Mouse (Mus musculus) bone marrow, adult 2 months (tissue): ENCODE measurements around the gene Zfp423. TPM values are rescaled to one million over a fixed set of nuclear protein-coding genes. Genes with fewer than 3 reads are reported as not detected.

Source experiments
- H3K27ac ChIP-seq: fragments of 200-500 bp; 2 replicates; pipeline ENCODE4 v1.5.1; 2012; ENCODE audit warnings: low read depth, mild to moderate bottlenecking, control low read depth, inconsistent platforms, low read length; ENCODE audit not compliant: control insufficient read depth, poor library complexity, insufficient read depth
- H3K4me1 ChIP-seq: fragments of 200-500 bp; 2 replicates; pipeline ENCODE4 v1.6.1; 2011; ENCODE audit warnings: low read length; ENCODE audit not compliant: control insufficient read depth, insufficient read depth
- H3K4me3 ChIP-seq: fragments of 200-500 bp; replicated peaks from 2 replicates; pipeline ENCODE3; 2011; ENCODE audit warnings: mild to moderate bottlenecking, low read depth, low read length, control low read depth; ENCODE audit not compliant: control insufficient read depth
- CTCF ChIP-seq: fragments of 200-500 bp; IDR thresholded peaks from 2 replicates; pipeline ENCODE4 v1.5.1; 2011; ENCODE audit warnings: low read length, control low read depth; ENCODE audit not compliant: control insufficient read depth, insufficient read depth
- POLR2A ChIP-seq: fragments of 200-500 bp; IDR thresholded peaks from 2 replicates; pipeline ENCODE4 v1.6.1; 2011; ENCODE audit warnings: low read depth, mild to moderate bottlenecking, control low read depth, low read length, borderline replicate concordance; ENCODE audit not compliant: control insufficient read depth
- WGBS: fragments of 180-500 bp; shearing (Covaris S2); methylation state at CpG from one replicate; pipeline ENCODE4 v1.1.7; 2018; 5-methylcytosine and 5-hydroxymethylcytosine counted together
- polyA plus RNA-seq: library from polyadenylated mRNA; stranded (reverse); fragments of >200 nt; gene quantifications from 2 replicates; pipeline ENCODE4 v1.2.4, GENCODE M21; 2011; ENCODE audit warnings: low replicate concordance; ENCODE audit not compliant: missing spikeins, insufficient read depth, insufficient read length

The Zfp423 gene
- polyA plus RNA-seq, 1 experiment: 1.8 TPM

DNA sequence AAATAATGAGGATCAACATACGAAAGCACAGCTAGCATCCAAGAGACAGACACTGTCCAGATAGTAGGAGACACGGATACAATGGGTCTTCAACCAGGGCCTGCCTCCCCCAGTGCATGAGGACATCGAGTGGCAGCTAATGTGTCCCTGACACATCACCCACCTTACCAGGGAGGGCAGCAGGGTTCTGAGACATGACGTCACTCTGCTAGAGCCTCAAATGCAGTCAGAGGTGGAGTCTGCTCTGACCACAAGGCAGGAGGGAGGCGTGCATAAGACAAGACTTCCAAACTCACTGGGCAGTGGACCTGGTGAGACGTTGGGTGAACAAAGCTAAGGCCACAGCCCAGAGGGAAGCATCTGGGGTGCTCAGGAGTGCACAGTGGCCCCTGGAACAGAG lies 148.6 kb downstream of the Zfp423 start:
- Histone ChIP-seq H3K4me1 (no peaks in the 10 kb centered on the region), H3K27ac (no peak overlapping the region), H3K4me3 (no peak overlapping the region)
- no peak for TF ChIP-seq CTCF
- TF ChIP-seq POLR2A: no peak
- WGBS: 48% methylated on average over 6 of the region's 6 CpGs

DNA sequence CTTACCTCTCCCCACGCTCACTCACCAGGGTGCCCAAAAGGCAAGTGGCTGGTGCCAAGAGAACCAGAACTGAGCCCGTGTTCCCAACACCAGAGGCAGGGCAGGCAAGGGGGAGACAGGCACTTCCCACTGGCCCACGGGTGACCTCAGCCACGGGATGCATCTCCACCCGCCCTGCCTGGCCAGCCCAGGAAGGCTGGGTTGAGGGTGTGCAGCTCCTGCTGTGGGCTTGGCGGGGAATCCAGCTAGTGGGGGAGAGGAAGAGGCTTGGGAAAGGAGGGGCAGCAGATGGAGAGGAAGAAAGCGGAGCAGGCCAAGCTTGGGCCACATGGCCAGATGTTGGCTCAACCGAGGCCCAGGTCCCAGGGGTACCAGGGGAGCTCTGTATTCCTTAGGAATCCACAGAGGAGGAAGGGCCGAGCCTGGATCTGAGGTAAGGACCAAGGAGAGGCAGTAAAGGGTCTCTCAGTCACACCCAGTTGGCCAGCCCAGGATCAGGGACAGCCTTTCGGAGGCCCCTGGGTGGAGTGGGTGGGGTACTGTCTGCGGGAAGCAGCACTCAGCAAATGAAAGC lies 155.0 kb downstream of the Zfp423 start:
- no peak for TF ChIP-seq CTCF
- no peak for TF ChIP-seq POLR2A
- WGBS: 61% methylated on average over 11 of the region's 11 CpGs
- H3K27ac ChIP-seq: no peak overlapping the region
- no peak overlapping the region for H3K4me3 ChIP-seq
- H3K4me1 ChIP-seq: no peaks in the 10 kb centered on the region

DNA sequence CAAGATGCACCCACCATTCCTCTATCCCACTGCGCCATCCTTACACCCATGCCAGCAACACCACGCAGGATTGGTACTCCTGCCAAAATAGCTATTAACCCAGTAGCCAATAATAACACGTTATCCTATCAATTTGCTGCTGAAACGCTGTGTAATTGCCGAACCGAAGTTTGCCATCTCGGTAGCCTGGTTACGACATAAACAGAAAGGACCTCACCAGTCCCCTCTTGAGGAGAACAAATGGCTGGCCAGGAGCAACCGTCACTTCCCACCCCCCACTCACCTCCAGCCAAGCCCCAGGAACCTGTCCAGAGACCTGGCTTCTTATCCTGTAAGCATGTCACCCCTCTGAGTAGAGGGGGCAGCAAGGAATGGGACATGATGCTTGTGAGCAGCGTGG lies 156.0 kb downstream of the Zfp423 start:
- TF ChIP-seq CTCF (no peak), POLR2A (no peak)
- Histone ChIP-seq H3K4me3 (no peak overlapping the region), H3K27ac (no peak overlapping the region), H3K4me1 (no peaks in the 10 kb centered on the region)
- WGBS: 71% methylated on average over 10 of the region's 10 CpGs

DNA sequence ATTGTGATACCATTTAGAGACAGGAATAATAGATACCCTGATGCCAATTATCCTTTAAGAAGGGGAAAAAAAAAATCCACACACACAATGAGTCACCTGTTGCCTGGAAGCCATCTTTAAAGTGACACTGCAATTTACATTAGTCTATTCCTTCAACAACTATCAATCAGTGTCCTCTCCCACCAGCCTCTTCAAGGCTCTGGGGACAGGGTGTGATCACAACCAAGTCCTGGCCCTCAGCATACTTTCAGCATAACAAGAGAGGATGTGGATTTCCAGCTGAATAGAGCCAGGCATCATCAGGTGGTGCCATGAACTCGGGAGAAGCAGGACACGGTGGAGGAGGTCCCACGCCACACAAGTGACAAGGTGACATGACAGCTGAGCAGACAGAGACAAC lies 156.8 kb downstream of the Zfp423 start:
- TF ChIP-seq CTCF (no peak), POLR2A (no peak)
- no peak overlapping the region for H3K27ac ChIP-seq
- WGBS: 70% methylated on average over 3 of the region's 3 CpGs
- no peak overlapping the region for H3K4me3 ChIP-seq
- H3K4me1 ChIP-seq: no peaks in the 10 kb centered on the region

DNA sequence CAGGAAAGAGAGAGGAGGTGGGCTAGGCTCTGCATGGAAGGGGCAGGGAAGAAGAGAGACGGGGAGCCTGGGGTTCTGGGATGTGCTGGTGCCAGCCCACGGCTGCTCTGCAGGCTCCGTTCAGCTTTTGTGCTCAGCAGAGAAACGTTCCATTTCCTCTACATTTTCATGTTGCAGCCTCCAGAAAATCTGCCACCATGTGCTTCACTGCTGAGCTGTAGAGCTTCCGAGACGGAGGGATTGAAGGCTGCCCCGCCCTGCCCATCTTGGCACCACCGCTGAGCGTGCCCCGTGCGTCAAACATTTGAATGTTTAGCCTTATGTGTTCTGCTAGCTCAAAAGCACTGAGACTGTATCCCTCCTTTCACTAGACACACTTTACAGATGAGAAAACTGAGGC lies 159.3 kb downstream of the Zfp423 start:
- Histone ChIP-seq H3K27ac (no peak overlapping the region), H3K4me1 (no peaks in the 10 kb centered on the region), H3K4me3 (no peak overlapping the region)
- TF ChIP-seq POLR2A (no peak), CTCF (no peak)
- WGBS: 80% methylated on average over 11 of the region's 11 CpGs

DNA sequence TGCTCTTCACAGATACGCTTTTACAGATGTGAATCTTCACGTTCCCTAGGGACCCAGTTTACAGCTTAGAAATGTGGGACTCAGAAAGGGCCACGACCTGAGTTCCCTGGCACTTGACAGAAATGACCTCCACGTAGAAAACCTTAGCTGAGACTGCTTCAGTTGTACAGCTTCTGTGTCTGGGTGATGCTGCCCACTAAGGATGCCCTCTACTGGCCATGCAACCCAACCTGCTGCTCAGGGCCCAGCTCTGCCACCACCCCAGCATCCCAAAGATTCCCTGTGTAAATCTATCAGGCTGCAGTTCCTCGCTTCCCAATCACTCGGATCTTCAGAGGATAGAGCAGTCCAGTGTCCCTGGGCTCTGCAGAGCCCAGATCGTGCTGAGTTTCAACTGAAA lies 163.2 kb downstream of the Zfp423 start:
- 70% methylated on average over 7 of the region's 7 CpGs for WGBS
- TF ChIP-seq POLR2A: no peak
- TF ChIP-seq CTCF: peak; percentile 14; the same call in 1 of the 2 replicates
- Histone ChIP-seq H3K27ac (no peak overlapping the region), H3K4me1 (no peaks in the 10 kb centered on the region), H3K4me3 (no peak overlapping the region)

DNA sequence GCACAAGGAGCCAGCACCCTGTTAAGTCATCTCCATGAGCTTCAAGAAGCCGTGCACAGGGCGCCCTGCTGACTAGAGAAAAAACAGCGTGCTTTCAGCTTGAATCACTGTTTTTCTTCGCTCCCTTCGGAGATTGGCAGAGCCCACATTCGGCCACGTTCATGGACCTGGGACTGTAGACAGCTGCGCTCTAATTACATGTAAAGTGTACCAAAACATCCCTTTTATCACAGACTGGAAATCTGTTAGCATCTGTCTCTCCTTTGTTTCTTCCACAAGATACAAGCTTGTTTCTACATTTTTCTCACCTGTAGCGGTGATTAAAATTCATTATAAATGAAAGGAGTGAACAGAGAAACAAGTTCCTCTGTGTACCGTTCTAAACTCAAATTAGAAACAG lies 164.8 kb downstream of the Zfp423 start:
- no peaks in the 10 kb centered on the region for H3K4me1 ChIP-seq
- 82% methylated on average over 10 of the region's 10 CpGs for WGBS
- no peak for TF ChIP-seq CTCF
- TF ChIP-seq POLR2A: no peak
- no peak overlapping the region for H3K4me3 ChIP-seq
- no peak overlapping the region for H3K27ac ChIP-seq

DNA sequence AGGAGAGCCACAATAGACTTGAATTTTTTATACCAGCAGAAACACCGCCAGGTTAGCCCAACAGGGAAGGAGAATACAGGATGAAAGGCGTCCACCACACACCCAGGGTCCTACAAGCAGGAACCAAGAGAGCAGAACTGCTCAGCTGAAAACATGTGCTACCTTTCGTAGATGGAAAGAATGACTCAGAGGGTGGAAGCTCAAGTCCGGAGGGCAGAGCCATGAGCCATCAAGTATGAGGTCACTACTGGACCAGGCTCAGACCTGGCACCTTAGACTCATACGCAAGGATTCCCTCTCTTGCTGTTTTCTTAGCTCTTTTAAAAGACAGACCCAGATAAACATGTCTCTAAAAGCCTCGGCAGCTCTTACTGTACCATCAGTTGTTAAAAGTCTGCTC lies 168.3 kb downstream of the Zfp423 start:
- Histone ChIP-seq H3K4me3 (no peak overlapping the region), H3K27ac (no peak overlapping the region), H3K4me1 (no peaks in the 10 kb centered on the region)
- WGBS: 69% methylated on average over 6 of the region's 6 CpGs
- no peak for TF ChIP-seq CTCF
- TF ChIP-seq POLR2A: no peak

DNA sequence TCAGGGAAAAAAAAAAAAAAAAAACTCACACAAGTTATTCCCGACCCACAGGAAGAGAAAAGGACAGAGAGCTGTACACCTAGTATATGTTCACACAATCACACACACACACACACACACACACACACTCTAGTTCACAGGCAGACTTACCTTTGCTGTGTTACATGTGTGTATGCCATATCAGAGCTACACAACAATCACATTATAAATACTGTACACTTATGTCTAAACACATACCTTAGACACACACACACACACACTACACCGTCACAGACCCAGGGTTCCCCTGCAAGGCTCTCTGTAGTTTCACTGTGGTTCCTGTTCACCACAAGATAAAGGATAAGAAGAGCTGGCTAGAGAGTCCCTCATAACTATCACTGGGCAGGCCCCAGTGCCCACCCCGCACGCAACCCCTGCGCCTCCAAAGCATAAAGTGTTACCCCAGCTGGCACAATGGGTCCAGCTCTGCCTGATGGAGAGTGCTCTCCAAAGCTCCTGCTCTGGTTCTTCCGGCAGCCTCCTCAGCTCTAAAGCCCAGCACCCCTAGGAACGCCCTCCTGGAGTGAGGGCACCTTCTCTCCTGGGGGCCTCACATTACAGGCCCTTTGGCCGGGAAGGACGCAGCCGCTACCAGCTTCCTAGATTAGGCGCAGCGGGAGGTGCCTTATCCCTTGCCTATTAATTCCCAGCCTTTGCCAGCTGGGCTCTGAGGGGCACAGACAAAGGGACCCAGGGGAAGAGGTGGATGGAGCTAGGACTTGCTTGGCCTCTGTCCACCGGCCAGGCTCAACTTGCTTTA lies 174.6 kb downstream of the Zfp423 start:
- H3K27ac ChIP-seq: no peak overlapping the region
- WGBS: 85% methylated on average over 13 of the region's 13 CpGs
- H3K4me3 ChIP-seq: no peak overlapping the region
- H3K4me1 ChIP-seq: no peaks in the 10 kb centered on the region
- TF ChIP-seq POLR2A: no peak
- TF ChIP-seq CTCF: no peak
